Mouse (Mus musculus) bone marrow macrophage, adult 2 months (primary cell): Measurements from ENCODE around the gene Garem2.

Experiments
- CTCF ChIP-seq: IDR thresholded peaks from 2 replicates; pipeline ENCODE4 v1.5.1; 2012; ENCODE audit warnings: low read depth, mild to moderate bottlenecking, low read length, moderate library complexity
- POLR2A ChIP-seq: IDR thresholded peaks from 2 replicates; pipeline ENCODE4 v1.6.1; 2012; ENCODE audit warnings: mild to moderate bottlenecking, low read depth, low read length, borderline replicate concordance

- TF ChIP-seq CTCF, result peak; percentile 78
- TF ChIP-seq POLR2A, result no peak
Measured at GRCm38 (mm10) chr5:30125587-30125986, 20.6 kb downstream of the Garem2 start.
